Mouse (Mus musculus) forelimb bud, embryonic 11.5 days (tissue): ENCODE results near the gene Catspere2.

Experiments used
- DNase-seq: peaks from one replicate; pipeline ENCODE4 v3.0.0-alpha.2; 2012; ENCODE audit warnings: low read depth, low spot score

Gene Catspere2

GRCm38 (mm10) chr1:178219166-178220077, 236.2 kb downstream of the Catspere2 start:
- no peak for DNase-seq
